Mouse (Mus musculus) cerebellum, adult 2 months (tissue): ENCODE data around the gene Crtac1. TPM values are rescaled to one million over a fixed set of nuclear protein-coding genes. Genes with fewer than 3 reads are reported as not detected.

Experiments
- DNase-seq, 2 experiments: peaks; one replicate each; pipeline ENCODE4 v3.0.0; 2021
- H3K27ac ChIP-seq: fragments of 200-500 bp; 2 replicates; pipeline ENCODE4 v1.5.1; 2012; ENCODE audit warnings: low read length, control low read depth, inconsistent platforms; ENCODE audit not compliant: insufficient read depth
- H3K27me3 ChIP-seq: fragments of 200-500 bp; 2 replicates; pipeline ENCODE4 v1.6.1; 2012; ENCODE audit warnings: inconsistent platforms, mild to moderate bottlenecking, low read length, moderate library complexity; ENCODE audit not compliant: control insufficient read depth, insufficient read depth
- H3K4me1 ChIP-seq: fragments of 200-500 bp; 2 replicates; pipeline ENCODE4 v1.6.1; 2011; ENCODE audit warnings: low read length; ENCODE audit not compliant: control insufficient read depth, insufficient read depth
- H3K4me3 ChIP-seq: fragments of 200-500 bp; replicated peaks from 2 replicates; pipeline ENCODE3; 2011; ENCODE audit warnings: mild to moderate bottlenecking, low read depth, low read length, control low read depth; ENCODE audit not compliant: insufficient read depth
- CTCF ChIP-seq: fragments of 200-500 bp; IDR thresholded peaks from 2 replicates; pipeline ENCODE4 v1.5.1; 2011; ENCODE audit warnings: low read depth, mild to moderate bottlenecking, control low read depth, low read length, moderate library complexity, borderline replicate concordance; ENCODE audit not compliant: insufficient read depth
- POLR2A ChIP-seq: fragments of 200-500 bp; IDR thresholded peaks from 2 replicates; pipeline ENCODE4 v1.6.1; 2011; ENCODE audit warnings: low read length, control low read depth, borderline replicate concordance; ENCODE audit not compliant: insufficient read depth
- WGBS: fragments of 180-500 bp; shearing (Covaris S2); methylation state at CpG from one replicate; pipeline ENCODE4 v1.1.7; 2018; 5-methylcytosine and 5-hydroxymethylcytosine counted together
- polyA plus RNA-seq: library from polyadenylated mRNA; depleted of rRNA; stranded (reverse); fragments of >200 nt; gene quantifications from 2 replicates; pipeline ENCODE4 v1.2.3, GENCODE M21; 2012; rRNA removed

Crtac1 gene
- polyA plus RNA-seq, 1 experiment, result 30.2 TPM

- WGBS, result 17% methylated on average over 7 of the region's 7 CpGs
- no peak overlapping the region for H3K27ac ChIP-seq
- peak; percentile 49 to 55 for DNase-seq
Observed at GRCm38 (mm10) chr19:42238341-42238715, 193.3 kb downstream of the Crtac1 start.

GRCm38 (mm10) chr19:42237602-42238340 is 193.8 kb downstream of the Crtac1 start:
- Histone ChIP-seq H3K4me1 (peaks cover 15% of the 10 kb centered on the region), H3K27ac (no peak overlapping the region), H3K4me3 (no peak overlapping the region), H3K27me3 (no peaks in the 10 kb centered on the region)
- peak; percentile 36 to 38 for DNase-seq
- TF ChIP-seq POLR2A (no peak), CTCF (no peak)
- WGBS, result 12% methylated on average over 4 of the region's 4 CpGs

More at GRCm38 (mm10) chr19:42238341-42238715, 193.3 kb downstream of the Crtac1 start:
- TF ChIP-seq POLR2A (no peak), CTCF (no peak)
- H3K27me3 ChIP-seq, result no peaks in the 10 kb centered on the region
- H3K4me3 ChIP-seq, result no peak overlapping the region
- H3K4me1 ChIP-seq, result peaks cover 15% of the 10 kb centered on the region

Other genes starting within 250 kb of the Crtac1 start
- 12.7 and 15.3 TPM in 2 replicates for gene Sfrp5, start 229.5 kb downstream of the Crtac1 start, polyA plus RNA-seq
- gene Golga7b, start 184.2 kb downstream of the Crtac1 start, polyA plus RNA-seq, result 90.4 and 98.9 TPM in 2 replicates
- gene R3hcc1l, start 87.0 kb upstream of the Crtac1 start, polyA plus RNA-seq, result 12.1 and 13.3 TPM in 2 replicates
- gene Loxl4, start 181.0 kb upstream of the Crtac1 start, polyA plus RNA-seq, result 0.11 and 0.23 TPM in 2 replicates